Mouse (Mus musculus) A20 (cell line): ENCODE results near the gene Gm49450.
"Not testable (repeated sequence)": the region's sequence is repeated elsewhere in the genome, so short reads cannot be mapped to it uniquely, and the experiment has no call there.

Source experiments
- DNase-seq: peaks from one replicate; pipeline ENCODE4 v3.0.0-alpha.2; 2011; ENCODE audit warnings: low read depth, low spot score

Gene Gm49450

DNA sequence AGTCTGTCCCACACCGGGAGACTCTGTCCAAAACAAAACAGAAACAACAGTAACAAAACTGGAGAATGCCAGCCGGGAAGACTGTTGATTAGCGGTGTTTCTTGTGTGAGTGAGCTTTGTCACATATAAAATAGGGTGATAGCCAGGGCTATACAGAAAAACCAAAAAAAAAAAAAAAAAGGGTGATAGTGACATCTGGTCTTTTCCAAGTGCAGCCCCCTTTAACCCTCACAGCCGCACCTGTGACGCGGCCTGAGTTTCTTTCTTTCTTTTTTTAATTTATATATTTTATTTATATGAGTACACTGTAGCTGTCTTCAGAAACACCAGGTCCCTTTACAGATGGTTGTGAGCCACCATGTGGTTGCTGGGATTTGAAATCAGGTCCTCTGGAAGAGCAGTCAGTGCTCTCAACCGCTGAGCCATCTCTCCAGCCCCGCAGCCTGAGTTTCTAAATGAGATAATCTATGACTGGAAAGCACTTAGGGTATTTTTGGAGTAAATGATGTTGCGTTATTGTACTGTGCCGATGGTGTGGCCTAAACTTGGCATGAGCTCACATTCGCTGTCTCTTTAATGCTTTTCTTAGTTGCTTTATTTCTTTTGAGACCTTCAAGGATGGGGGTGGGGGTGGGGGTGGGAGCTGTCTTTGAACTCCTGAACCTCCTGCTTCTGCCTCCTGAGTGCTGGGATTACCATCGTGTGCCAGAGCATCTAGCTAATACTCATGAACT, 32.8 kb upstream of the Gm49450 start:
- peak; percentile 58 for DNase-seq

DNA sequence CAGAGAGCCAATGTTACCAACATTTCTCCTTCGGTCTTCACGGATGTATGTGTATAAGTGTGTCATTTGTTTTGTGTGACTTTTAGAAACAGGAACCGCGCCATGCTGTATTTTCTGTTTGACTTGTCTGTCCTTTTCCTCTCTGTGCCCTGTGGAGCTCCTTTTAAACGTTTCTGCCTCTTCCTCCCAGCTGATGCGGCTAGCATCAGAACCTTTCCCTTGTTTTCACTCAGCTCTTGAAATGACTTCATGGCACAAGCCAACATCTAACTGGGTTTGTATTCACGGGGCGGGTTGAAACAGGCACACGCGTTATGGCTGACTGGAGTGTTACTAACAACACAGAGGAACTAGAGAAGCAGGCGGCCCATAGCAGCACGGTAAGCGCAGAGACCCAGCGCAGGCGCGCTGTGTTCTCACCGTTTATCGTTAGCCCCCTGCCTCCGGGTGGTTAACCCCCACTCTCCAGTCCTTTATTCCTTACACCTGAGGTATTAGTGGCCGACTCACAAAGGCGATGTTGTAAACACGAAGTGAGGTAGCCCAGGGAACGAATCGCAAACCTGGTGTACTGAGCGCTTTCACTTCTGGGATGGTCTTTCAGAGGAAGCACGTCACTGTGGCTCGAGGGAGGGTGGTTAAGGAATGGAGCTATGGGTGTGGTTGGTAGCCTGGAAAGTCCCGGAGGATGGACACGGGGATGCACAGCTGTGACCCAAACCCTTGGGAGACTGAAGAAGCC, 32.1 kb upstream of the Gm49450 start:
- DNase-seq, result peak; percentile 93

DNA sequence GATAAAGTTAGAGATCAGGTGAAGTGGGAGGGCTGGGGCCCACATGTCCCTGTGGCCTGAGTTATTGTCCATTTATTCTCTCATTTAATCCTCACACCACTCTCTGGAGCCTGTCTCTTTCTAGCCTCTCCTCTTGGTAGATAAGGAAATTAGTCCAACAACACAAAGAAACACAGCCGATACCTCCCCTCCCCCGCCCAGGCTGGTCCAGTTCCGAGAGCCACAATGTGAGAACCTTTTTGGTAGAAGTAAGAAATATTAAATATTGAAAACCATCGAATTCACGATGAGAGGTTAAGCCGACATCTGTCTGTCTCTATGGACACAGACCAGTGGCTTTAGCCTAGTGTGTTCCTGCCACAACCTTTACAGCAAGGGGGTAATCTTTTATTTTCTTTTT, 31.3 kb upstream of the Gm49450 start:
- no peak for DNase-seq

DNA sequence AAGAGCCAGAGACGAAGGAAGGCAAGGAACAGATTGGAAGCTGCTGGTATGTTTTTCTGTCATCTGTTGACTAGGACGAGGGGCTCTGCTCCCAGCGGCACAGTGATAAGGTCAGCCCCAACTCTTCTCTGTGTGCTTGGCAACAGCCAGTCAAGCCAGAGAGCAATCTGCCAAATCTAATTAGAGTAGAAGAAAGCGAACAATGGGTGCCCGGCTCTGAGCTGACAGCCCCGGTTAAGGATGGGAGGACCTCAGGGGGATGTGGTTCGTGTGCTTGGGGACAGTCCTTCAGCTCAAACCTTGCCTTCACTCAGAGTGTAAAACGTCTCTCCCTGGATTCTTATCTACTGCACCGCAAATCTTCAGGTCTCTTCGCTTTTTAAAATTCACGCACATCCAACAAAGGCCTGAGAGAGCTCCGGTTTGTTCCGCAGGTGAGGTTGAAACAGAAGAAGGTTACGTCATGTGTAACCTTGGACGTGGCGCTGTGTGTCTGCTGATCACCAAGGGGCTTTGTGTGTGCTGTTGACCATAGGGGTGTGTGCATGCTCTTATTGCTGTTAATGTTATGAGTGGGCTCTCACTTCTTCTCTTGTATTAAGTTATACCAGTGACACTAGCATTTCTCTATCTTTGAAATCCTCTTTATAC, 30.2 kb upstream of the Gm49450 start:
- no peak for DNase-seq

DNA sequence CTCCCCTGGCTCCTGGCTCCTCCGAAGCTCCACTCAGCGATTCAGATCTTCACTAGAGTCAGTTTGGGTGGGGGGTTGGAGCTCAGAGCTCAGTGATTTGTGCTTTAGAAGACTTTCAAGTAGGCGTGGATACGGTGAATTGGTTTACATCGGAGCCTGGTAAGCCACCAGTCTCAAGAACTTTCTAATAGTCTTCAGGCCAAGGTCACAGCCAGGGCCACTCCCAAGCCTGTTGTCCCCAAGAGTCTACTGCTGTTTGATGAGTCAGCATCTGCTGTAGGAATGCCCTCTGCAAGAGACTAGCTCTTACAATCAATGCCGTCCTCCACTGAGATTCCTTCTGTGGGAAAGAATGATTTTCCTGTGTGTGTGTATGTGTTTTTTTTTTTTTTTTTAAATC, 28.7 kb upstream of the Gm49450 start:
- no peak for DNase-seq

DNA sequence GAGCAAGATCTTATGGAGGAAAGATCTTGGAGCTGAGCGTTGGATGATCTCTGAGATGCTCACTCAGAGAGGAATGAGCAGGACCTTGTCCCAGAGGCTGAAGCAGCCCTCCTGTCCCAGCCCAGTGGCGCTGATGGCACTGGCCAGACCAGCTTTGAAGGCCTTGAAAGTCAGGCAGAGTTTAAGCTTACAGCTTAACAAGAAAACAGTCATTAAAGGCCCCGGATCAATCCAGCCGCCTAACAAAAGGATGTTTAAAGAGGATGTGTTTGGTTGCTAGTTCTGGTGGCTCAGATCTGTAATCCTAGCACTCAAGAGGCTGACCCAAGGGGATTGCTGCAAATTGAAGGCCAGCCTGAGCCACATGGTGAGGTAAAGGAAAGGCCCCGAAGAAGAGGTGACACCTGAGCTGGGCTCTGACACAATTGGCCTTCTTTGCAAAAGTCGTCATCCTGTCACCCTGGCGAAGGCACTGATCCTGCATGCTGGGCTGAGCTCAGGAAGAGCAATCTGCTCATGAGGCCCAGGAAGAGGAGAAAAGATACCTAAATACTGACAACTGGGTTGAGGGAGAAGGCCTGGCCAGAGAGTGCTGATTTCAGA, 26.8 kb upstream of the Gm49450 start:
- DNase-seq, result no peak

DNA sequence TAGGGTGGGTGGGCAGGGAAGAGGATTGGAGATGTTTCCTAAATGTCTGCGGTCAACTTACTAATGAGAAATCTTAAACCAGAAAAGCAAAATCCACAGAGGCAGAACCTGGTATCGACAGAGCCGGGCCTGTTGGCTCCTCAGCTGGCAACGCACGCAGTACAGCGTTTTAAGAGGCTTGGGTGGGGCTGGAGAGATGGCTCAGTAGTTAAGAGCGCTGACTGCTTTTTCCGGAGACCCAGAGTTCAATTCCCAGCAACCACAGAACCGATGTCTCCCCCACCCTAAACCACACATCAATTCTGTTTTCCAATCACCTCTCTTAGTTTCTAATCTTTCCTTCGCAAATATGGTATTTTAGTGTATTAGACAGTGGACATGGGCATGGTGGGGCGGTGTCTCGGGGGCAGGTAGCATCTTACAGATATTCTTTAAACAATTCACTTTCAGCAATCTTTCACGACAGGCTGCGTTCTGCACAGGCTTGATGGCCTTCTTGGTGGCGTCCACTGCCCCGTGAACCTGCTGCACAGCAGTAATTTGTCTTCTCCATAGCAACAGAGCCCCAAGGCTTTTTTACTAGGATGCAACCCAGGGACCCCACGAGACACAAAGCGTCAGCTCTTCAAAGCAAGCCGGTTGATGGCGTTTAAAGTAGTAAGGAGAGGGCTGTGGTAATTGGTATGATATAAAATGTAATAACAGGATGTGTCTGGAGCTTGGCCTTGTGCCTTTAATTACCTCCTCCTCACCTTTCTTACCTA, 25.2 kb upstream of the Gm49450 start:
- DNase-seq, result no peak

DNA sequence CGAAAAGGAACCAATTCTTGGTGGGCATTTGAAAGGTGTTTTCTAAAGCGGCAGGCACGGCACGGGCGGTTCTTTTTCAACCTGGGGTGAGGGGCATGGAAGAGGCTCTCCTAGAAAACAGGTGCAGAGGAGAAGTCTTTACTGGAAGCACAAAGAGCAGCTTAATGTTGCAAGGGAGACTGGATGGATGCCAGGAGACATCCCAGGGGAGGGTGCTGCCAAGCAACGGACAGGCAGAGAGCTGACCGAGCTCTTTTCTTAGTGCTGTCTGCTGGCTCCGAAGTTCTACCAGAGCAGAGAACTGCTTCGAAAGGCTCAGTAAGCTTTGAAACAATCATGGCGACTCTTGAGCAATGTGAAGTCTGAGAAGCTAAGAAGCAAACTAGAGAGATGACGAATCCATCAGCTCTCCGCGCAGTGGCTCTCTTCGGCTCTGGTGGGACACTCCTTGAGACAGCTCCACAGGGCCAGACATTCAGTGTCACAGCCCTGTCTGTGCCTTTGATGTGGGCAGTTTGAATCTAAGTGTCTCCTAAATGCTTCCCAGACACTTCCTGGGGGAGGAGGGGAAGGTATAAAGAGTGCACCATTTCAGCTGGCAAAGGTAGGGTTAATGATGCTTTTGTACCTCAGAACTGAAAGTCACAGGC, 24.5 kb upstream of the Gm49450 start:
- no peak for DNase-seq

DNA sequence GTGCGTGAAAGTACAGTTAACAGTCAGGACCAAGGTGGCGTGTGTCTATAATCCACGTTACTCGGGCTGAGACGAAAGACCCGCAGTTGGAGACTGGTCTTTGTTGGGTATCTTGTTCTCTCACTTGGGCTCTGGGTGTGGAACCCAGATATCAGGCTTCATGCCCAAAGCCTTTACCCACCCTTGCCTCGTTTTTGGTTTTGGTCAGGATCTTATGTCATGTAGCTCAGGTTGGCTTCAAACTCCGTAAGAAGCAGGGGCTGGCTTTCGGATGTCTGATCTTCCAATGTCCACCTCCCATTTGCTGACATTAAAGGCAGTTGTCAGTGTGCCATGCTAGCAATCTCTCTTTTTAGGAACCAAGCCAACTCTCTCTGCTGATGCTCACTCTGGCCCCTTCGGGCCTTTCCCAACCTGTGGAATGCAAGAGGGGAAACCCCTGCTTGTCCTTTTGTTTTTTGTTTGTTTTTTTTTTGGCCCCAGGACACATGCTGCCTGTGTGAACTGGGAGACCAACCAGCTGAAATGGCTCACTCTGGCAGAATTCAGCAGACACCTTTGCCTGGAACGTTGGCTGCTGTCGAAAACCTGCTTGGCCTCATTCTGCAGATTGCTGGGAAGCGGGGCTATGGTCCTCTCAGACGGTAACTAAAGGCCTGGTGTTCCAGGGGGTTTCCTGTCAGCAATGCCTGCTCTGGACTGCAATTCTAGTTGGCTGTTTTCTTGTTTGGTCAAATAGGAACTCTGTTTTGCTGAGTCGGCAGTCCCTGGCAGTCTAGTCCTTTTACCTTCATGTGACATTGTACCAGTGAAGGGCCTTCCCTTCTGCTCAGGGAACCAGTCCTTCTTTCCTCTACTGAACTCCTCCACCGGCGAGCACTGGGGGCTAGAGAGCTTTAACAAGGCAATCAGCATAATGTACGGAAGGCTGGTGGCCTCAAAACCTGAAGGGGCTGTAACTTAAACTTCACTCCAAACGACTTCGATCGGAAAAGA, 23.7 kb upstream of the Gm49450 start:
- DNase-seq, result no peak

DNA sequence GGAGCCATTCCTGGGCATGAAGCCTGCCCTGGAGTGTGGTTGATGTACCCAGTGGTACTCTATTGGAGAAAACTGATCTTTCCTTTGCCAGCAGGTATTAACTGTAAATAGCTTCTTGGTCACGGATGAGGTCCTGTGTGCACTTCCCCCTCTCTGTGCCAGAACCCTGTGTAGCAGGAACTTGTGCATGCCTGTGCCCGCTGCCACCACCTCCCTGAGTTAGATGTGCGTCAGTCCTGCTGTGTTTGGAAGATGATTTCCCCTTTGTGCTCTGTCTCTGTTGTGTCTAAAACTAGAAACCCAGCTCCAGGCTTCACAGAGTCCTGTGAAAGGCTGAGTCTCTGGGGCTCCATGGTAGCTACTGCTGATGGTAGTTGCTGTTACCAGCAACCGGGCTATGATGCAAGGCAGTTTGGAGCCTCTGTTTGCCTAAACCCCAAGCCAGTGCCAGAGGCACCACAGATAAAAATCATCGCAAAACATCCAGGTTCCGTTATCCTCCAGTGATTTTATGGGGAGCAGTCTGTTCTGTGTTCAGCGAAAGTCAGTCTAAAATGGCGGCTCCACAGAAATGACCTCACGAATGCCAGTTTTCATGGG, 19.8 kb upstream of the Gm49450 start:
- no peak for DNase-seq

DNA sequence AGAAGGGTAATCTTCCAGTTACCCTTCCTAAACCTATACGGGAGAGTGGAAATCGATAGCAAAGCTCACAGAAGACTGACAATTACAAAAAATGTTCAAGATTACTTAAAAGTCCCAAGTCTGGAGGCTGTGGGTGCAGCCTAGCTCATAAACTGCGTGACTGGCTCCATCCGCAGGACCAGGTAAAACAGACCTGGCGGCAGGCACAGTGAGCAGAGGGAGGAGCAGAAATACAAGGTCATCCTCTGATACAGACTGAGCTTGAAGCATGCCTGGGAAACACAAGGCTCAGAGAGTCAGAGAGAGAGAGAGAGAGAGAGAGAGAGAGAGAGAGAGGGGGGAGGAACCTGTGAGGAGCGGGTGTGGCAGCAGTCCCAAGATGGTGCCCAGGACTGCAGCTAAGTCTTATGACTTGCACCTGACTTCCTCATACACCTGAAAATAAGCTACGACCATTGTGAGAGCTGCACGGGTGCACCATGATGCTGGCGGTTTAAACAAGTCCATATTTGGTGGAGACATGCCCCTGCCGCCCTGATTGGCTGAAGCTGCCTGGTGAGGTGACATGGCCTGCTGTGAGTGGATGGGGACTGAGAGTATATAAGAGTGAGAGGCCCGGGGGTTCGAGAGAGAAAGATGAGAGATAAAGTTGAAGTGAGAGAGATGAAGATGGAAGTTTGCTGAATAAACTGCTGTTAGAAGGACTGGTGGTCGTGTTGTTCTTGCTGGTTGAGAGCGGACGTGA, 18.4 kb upstream of the Gm49450 start:
- DNase-seq, result not testable (repeated sequence)

DNA sequence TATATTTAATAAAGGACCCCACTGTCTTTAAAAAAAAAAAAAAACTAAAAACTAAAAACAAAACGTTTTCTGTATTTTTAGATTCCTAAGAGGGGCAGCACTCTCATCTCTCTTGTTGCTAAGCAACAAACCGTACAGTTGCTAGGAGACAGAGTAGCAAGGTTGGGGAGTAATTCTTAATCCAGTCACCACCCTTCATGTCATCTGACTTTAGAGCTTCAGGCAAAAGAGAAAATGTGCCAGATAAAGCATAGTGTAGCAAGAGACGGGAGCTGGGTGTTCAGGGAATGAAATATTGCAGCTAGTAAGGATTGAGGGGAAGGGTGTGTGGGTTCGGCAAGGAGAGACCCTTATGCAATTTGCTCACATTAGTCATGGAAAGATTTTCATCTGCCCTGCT, 17.8 kb upstream of the Gm49450 start:
- no peak for DNase-seq

DNA sequence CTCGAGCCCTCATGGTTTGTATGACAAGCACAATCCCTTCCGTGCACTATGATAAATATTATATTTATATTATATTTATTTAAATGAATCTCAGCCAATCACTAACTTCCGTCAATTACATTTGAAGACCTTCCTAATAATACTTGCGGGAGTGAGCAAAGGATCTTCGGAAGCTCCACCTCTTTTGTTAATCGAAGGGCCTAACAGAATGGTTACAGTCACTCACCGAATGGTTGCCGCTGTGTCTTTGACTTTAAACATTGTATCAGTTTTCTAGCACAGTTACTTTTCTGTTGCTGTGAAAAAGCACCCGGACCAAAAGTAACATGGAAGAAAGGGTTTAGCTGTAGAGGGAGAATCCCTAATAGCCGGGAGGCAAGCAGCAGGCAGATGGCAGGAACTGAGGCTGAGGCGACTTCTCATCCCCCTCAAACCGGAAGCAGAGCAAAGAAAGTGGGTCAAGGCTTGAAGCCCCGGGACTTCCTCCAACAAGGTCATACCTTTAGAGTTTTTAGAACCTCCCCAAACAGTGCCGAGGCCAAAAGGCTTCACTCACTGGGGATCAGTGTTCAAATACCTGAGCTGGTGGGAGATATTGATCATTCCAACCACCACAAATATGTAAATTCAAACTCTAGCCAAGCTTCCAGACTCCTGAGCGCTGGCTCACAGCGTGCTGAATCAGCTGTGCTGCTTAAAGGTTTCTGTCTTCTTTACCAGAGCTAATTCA, 16.2 kb upstream of the Gm49450 start:
- no peak for DNase-seq

DNA sequence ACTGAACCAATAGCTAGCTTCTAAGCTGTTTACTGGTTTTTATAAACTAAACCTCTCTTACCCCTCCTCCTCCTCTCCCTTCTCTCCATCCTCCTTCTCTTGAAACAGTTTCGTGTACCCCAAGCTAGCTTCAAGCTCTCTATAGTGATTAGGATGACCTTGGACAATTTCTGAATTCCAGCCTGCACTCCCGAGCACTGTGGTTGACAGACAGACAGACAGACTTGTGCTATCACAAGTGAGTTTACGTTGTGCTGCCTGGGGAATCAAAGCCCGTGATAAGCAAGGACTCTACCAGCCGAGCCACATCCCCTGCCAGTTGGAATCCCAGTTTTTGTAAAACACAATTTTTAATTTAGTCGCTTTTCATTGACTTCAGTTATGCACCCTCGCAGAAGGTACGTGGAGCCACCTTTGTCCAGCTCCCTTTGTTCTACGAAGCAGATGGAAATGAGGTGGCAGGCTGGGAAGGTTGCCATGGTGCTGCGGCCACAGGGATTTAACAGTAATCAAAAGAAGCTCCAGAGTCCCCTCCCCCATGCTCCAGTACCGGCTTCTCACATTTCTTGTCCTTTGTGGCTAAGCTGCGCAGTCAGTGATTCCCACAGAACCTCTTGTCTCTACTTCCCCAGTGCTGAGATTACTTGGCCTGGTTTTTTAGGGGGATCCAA, 15.5 kb upstream of the Gm49450 start:
- DNase-seq, result no peak

DNA sequence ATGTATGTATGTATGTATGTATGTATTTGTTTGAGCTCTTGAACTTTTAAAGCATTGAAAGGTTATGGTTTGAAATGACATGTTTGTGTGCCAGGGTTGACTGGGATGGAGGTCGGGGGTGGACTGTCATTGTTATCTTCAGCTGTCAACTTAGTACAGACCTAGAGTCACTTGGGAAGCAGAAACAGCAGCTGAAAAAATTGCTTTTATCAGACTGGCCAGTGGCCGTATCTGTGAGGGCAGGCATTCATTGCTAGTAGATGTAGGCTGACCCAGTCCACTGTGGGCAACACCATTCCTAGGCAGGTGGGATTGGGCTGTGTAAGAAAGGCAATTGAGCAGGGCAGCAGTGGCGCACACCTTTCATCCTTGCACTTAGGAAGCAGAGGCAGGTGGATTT, 6.2 kb upstream of the Gm49450 start:
- no peak for DNase-seq

DNA sequence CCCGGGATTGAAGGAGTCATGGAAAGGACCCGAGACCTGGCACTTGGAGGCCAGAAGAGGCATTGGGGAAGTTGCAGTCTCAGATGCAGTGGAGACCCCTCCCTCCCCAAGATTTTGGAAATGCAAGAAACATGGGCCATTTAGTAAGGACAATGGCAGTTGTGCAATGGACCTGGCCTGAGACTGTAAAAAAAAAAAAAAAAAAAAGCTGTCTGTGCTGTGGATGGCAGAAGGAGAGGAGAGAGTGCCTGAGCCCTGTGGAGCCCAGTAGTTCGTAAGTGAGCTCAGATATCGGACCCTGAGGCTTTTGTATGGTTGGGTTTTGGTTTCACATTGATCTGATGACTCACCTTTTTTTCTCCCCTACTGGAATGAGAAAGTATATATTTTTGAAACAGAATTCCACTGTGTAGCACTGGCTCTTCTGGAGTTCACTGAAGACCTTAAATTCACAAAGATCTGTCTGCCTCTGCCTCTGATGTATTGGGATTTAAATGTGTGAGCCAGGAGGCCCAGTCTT, 5.6 kb upstream of the Gm49450 start:
- no peak for DNase-seq

DNA sequence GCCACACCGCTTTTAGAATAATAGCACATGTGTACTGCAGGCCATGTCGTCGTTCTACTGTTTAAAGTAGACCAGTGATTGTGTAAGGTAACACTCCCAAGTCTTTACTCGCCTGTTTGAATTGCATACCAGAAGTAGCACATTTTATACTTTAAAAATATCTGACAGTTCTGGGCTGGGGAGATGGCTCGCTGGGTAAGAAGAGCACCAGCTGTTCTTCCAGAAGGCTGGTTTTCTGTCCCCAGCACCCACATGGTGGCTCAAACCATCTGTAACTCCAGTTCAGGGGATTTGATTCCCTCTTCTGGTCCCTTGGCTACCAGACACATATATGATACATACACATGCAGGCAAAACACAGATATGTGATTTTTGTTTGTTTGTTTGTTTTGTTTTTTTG, 4.1 kb upstream of the Gm49450 start:
- no peak for DNase-seq
